Mouse (Mus musculus) G1E (cell line): ENCODE data around the gene Car10. TPM values are rescaled to one million over a fixed set of nuclear protein-coding genes. Genes with fewer than 3 reads are reported as not detected.

Source experiments
- ATAC-seq: 2 replicates; pipeline ENCODE4 v1.8.0; 2016; ENCODE audit warnings: mild to moderate bottlenecking; ENCODE audit not compliant: insufficient number of reproducible peaks, poor library complexity, low FRiP score, severe bottlenecking; ENCODE audit errors: extremely low read depth
- DNase-seq: peaks from one replicate; pipeline ENCODE4 v3.0.0; 2012; ENCODE audit warnings: low spot score
- H3K27me3 ChIP-seq: 2 replicates; pipeline ENCODE4 v1.6.1; 2012; ENCODE audit warnings: mild to moderate bottlenecking, low read length, inconsistent platforms; ENCODE audit not compliant: insufficient read depth
- H3K36me3 ChIP-seq: replicated peaks from 2 replicates; pipeline ENCODE3; 2012; ENCODE audit warnings: mild to moderate bottlenecking, inconsistent platforms
- H3K4me1 ChIP-seq: 2 replicates; pipeline ENCODE4 v1.6.1; 2012; ENCODE audit warnings: low read depth, low read length, inconsistent platforms, mixed read lengths; ENCODE audit not compliant: insufficient read depth
- H3K4me3 ChIP-seq: 2 replicates; pipeline ENCODE4 v1.5.1; 2012; ENCODE audit warnings: low read depth, mild to moderate bottlenecking, inconsistent platforms, low read length, moderate library complexity, mixed read lengths
- H3K9me3 ChIP-seq: replicated peaks from 2 replicates; pipeline ENCODE4 v1.6.1; 2012; ENCODE audit warnings: inconsistent platforms
- CTCF ChIP-seq: IDR thresholded peaks from 2 replicates; pipeline ENCODE4 v1.5.1; 2012; ENCODE audit warnings: low read depth, low read length, inconsistent platforms, mixed read lengths
- GATA1 ChIP-seq: IDR thresholded peaks from 2 replicates; pipeline ENCODE4 v1.6.1; 2012; ENCODE audit warnings: borderline replicate concordance, low read length, inconsistent platforms, mixed read lengths
- GATA2 ChIP-seq: IDR thresholded peaks from 2 replicates; pipeline ENCODE4 v1.6.1; 2012; ENCODE audit warnings: low read depth, low read length, inconsistent platforms, borderline replicate concordance
- POLR2AphosphoS5 ChIP-seq: IDR thresholded peaks from 2 replicates; pipeline ENCODE4 v1.6.1; 2012; ENCODE audit warnings: low read depth, low read length, inconsistent platforms; ENCODE audit not compliant: insufficient replicate concordance
- TAL1 ChIP-seq: conservative IDR thresholded peaks from 2 replicates; pipeline ENCODE4 v1.6.1; 2012; ENCODE audit warnings: low read depth, low read length, inconsistent platforms, mixed read lengths
- polyA plus RNA-seq: library from polyadenylated mRNA; stranded (reverse); fragments of >175 nt; gene quantifications from 2 replicates; pipeline ENCODE4 v1.2.3, GENCODE M21; 2012
- total RNA-seq, 2 experiments: library from RNA; stranded (forward) in 1 of 2; stranded (reverse) in 1 of 2; fragments of 200-1000 nt in 1 of 2; fragments of >200 nt in 1 of 2; fragmentation: Nextera tagmentation in 1 of 2; gene quantifications; 2 replicates each; pipeline ENCODE4 v1.2.3; 2014 to 2017

Car10 gene
- total and polyA plus RNA-seq, 3 experiments, result not detected

DNA sequence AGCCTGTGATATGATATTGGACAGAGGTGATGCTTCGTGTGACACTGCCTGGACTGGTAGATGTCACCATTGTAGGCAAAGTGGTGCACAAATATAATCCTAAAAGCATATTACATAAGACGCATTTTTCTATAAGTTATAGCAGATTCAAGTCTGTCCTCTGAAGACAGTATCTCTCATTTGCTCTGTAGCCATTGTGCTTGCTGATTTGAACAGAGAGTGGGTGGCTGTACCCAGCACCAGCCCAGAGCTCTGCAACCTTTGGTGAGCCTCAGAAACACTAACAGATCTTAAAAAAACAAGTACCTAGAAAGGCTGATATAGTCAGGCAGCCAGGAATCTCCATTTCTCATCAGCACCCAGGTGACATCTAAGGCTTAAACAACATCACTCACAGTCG lies 461.3 kb downstream of the Car10 start:
- ATAC-seq (no peak), DNase-seq (no peak)
- TF ChIP-seq GATA1, result no peak
- TF ChIP-seq POLR2AphosphoS5, result no peak
- TF ChIP-seq CTCF, result no peak
- TF ChIP-seq TAL1, result no peak
- no peak for TF ChIP-seq GATA2
- H3K36me3 ChIP-seq, result no peaks in the 10 kb centered on the region
- no peak overlapping the region for H3K4me3 ChIP-seq
- no peaks in the 10 kb centered on the region for H3K4me1 ChIP-seq
- no peaks in the 10 kb centered on the region for H3K27me3 ChIP-seq
- H3K9me3 ChIP-seq, result peaks cover 41% of the 10 kb centered on the region

GRCm38 (mm10) chr11:93560570-93560969 lies 462.7 kb downstream of the Car10 start:
- TF ChIP-seq GATA1 (no peak), GATA2 (no peak), POLR2AphosphoS5 (no peak), CTCF (no peak), TAL1 (no peak)
- DNase-seq (no peak), ATAC-seq (no peak)
- Histone ChIP-seq H3K4me1 (no peaks in the 10 kb centered on the region), H3K27me3 (no peaks in the 10 kb centered on the region), H3K9me3 (peaks cover 42% of the 10 kb centered on the region), H3K36me3 (no peaks in the 10 kb centered on the region), H3K4me3 (no peak overlapping the region)

DNA sequence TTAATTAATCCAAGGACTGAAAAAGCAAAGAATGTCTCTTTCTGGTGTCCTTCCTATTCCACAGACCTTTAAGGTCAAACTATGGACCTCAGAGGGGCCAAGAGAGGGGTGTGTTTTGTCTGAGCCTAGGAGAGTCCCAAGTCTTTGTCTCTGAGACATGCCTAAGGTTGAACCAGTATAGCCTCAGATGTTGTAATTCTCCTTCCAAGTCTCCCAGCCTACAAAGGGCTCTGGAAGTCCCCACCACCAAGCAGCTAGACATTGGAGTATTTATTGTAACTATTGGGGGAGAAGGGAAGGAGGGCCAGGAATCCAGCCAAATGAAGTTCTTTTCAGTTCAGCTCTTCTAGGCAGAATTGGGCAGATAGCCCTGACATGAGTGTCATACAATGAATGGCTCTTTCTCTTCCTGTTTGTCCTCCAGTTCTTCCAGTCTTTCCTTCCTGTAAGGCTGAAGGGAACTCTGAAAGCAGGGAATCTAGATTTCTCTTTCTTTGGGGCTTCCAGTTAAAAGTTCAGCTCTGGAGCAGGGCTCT lies 464.6 kb downstream of the Car10 start:
- no peaks in the 10 kb centered on the region for H3K36me3 ChIP-seq
- H3K27me3 ChIP-seq, result no peaks in the 10 kb centered on the region
- H3K9me3 ChIP-seq, result peaks cover 46% of the 10 kb centered on the region
- TF ChIP-seq TAL1 (no peak), GATA2 (no peak), GATA1 (no peak), POLR2AphosphoS5 (no peak), CTCF (no peak)
- no peaks in the 10 kb centered on the region for H3K4me1 ChIP-seq
- ATAC-seq, result no peak
- no peak overlapping the region for H3K4me3 ChIP-seq
- DNase-seq, result no peak

DNA sequence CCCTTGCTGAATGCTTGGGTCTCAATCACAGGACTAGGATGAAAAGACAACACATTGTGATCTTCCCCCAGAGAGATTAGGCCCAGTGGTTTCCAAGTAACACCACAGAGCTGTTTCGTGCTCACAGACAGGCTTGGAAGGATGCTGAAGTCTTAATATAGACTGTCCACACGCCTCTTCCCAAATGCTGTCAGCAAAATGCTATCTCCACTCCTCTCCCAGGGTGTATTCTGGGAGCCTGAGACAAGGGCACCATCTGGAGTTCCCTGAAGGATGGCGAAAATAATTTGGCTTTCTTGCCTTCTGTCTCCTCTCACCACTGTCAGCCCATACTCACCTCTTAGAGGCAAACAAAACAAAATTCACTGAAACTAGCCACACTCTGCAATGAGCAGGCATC lies 467.9 kb downstream of the Car10 start:
- TF ChIP-seq TAL1, result no peak
- TF ChIP-seq POLR2AphosphoS5, result no peak
- no peak for TF ChIP-seq GATA1
- TF ChIP-seq GATA2, result no peak
- TF ChIP-seq CTCF, result no peak
- DNase-seq (no peak), ATAC-seq (no peak)
- no peak overlapping the region for H3K4me3 ChIP-seq
- H3K36me3 ChIP-seq, result no peaks in the 10 kb centered on the region
- no peaks in the 10 kb centered on the region for H3K4me1 ChIP-seq
- peaks cover 47% of the 10 kb centered on the region for H3K9me3 ChIP-seq
- H3K27me3 ChIP-seq, result no peaks in the 10 kb centered on the region

- no peaks in the 10 kb centered on the region for H3K36me3 ChIP-seq
- H3K9me3 ChIP-seq, result peaks cover 41% of the 10 kb centered on the region
- no peak overlapping the region for H3K4me3 ChIP-seq
- TF ChIP-seq TAL1, result no peak
- TF ChIP-seq GATA1, result no peak
- no peak for TF ChIP-seq GATA2
- ATAC-seq (no peak), DNase-seq (no peak)
- no peaks in the 10 kb centered on the region for H3K27me3 ChIP-seq
- no peaks in the 10 kb centered on the region for H3K4me1 ChIP-seq
These were observed 474.3 kb downstream of the Car10 start for GRCm38 (mm10) chr11:93571917-93572641.

- Histone ChIP-seq H3K4me1 (no peaks in the 10 kb centered on the region), H3K9me3 (peaks cover 51% of the 10 kb centered on the region), H3K27me3 (no peaks in the 10 kb centered on the region), H3K4me3 (no peak overlapping the region), H3K36me3 (no peaks in the 10 kb centered on the region)
- no peak for ATAC-seq
- TF ChIP-seq TAL1 (no peak), POLR2AphosphoS5 (no peak), GATA1 (no peak), CTCF (no peak), GATA2 (no peak)
- DNase-seq, result no peak
These were observed 479.6 kb downstream of the Car10 start for GRCm38 (mm10) chr11:93577441-93577840.
